Mouse (Mus musculus): Measurements from ENCODE around the gene Ndufb2. TPM values are rescaled to one million over a fixed set of nuclear protein-coding genes. Genes with fewer than 3 reads are reported as not detected.

The Ndufb2 gene
- total and polyA plus RNA-seq, 3 experiments: 80.0 to 144 TPM; not detected in 1

- Histone ChIP-seq H3K9me3 (replicated peaks; ENCODE audit: insufficient read depth, low read length) (no peaks in the 10 kb centered on the region), H3K79me2 (ENCODE audit: control insufficient read depth, insufficient read depth, low read length, poor library complexity) (no peaks in the 10 kb centered on the region), H3K36me3 (ENCODE audit: control insufficient read depth in 1 of 2, insufficient read depth in 2 of 2, low read length in 2 of 2) (no peaks in the 10 kb centered on the region), H3K4me3 (ENCODE audit: control insufficient read depth in 1 of 2, insufficient read depth in 1 of 2, low read depth in 2 of 2, low read length in 2 of 2) (no peak overlapping the region), H3K4me1 (ENCODE audit: control insufficient read depth in 1 of 2, insufficient read depth in 2 of 2, low read length in 2 of 2) (no peaks in the 10 kb centered on the region), H3K27me3 (ENCODE audit: control insufficient read depth in 1 of 2, insufficient read depth in 2 of 2, low read length in 2 of 2) (peaks cover 2 to 3% of the 10 kb centered on the region in 2 experiments), H3K27ac (ENCODE audit: control insufficient read depth, low read depth, low read length) (no peak overlapping the region), H3K9ac (ENCODE audit: control insufficient read depth, low read depth, low read length, poor library complexity, severe bottlenecking) (no peak overlapping the region)
- DNase-seq (ENCODE audit: low read depth, low spot score): no peak
- TF ChIP-seq EP300 (IDR thresholded peaks at IDR 0.05; ENCODE audit: low read depth in 1 of 2, low read length in 2 of 2) (no peak), MAZ (IDR thresholded peaks at IDR 0.05; ENCODE audit: low read depth, low read length) (no peak), CTCF (IDR thresholded peaks at IDR 0.05 in 2 of 3, conservative IDR thresholded peaks at IDR 0.05 in 1 of 3; ENCODE audit: control insufficient read depth in 1 of 3, insufficient read depth in 1 of 3, low read depth in 2 of 3, low read length in 3 of 3, poor library complexity in 1 of 3, severe bottlenecking in 1 of 3) (no peak), MXI1 (IDR thresholded peaks at IDR 0.05; ENCODE audit: low read depth, low read length) (no peak), TBP (IDR thresholded peaks at IDR 0.05; ENCODE audit: low read depth, low read length) (no peak), E2F4 (IDR thresholded peaks at IDR 0.05; ENCODE audit: borderline replicate concordance, low read depth, low read length) (no peak), ZC3H11A (IDR thresholded peaks at IDR 0.05; ENCODE audit: low read depth, low read length) (no peak), BHLHE40 (IDR thresholded peaks at IDR 0.05; ENCODE audit: borderline replicate concordance, low read depth, low read length) (no peak), CHD2 (IDR thresholded peaks at IDR 0.05; ENCODE audit: low read length) (no peak), HCFC1 (IDR thresholded peaks at IDR 0.05; ENCODE audit: low read depth, low read length) (no peak), MAX (IDR thresholded peaks at IDR 0.05; ENCODE audit: low read length) (no peak), GABPA (IDR thresholded peaks at IDR 0.05; ENCODE audit: low read depth, low read length) (no peak), KAT2A (conservative IDR thresholded peaks at IDR 0.05; ENCODE audit: low read depth, low read length) (no peak), MAFK (IDR thresholded peaks at IDR 0.05; ENCODE audit: borderline replicate concordance, low read depth, low read length) (no peak), SIN3A (IDR thresholded peaks at IDR 0.05; ENCODE audit: low read length) (no peak), UBTF (IDR thresholded peaks at IDR 0.05; ENCODE audit: borderline replicate concordance, insufficient read depth, low read depth, low read length) (no peak), MYB (IDR thresholded peaks at IDR 0.05; ENCODE audit: low read depth, low read length) (no peak), ELF1 (IDR thresholded peaks at IDR 0.05; ENCODE audit: low read depth, low read length) (no peak), TCF12 (IDR thresholded peaks at IDR 0.05; ENCODE audit: low read depth, low read length) (no peak)
These were observed 44.3 kb upstream of the Ndufb2 start for GRCm38 (mm10) chr6:39548030-39548429.

- no peak overlapping the region for H3K27ac ChIP-seq (ENCODE audit: control insufficient read depth, low read depth, low read length)
- H3K9ac ChIP-seq (ENCODE audit: control insufficient read depth, low read depth, low read length, poor library complexity, severe bottlenecking): no peak overlapping the region
- H3K4me3 ChIP-seq (ENCODE audit: control insufficient read depth in 1 of 2, insufficient read depth in 1 of 2, low read depth in 2 of 2, low read length in 2 of 2): no peak overlapping the region
- no peak for DNase-seq (ENCODE audit: low read depth, low spot score)
- H3K36me3 ChIP-seq (ENCODE audit: control insufficient read depth in 1 of 2, insufficient read depth in 2 of 2, low read length in 2 of 2): no peaks in the 10 kb centered on the region
- H3K27me3 ChIP-seq (ENCODE audit: control insufficient read depth in 1 of 2, insufficient read depth in 2 of 2, low read length in 2 of 2): peaks cover 2 to 5% of the 10 kb centered on the region in 2 experiments
- H3K79me2 ChIP-seq (ENCODE audit: control insufficient read depth, insufficient read depth, low read length, poor library complexity): no peaks in the 10 kb centered on the region
- TF ChIP-seq CHD1 (IDR thresholded peaks at IDR 0.05; ENCODE audit: low read depth, low read length): no peak
- TF ChIP-seq ZMIZ1 (IDR thresholded peaks at IDR 0.05; ENCODE audit: low read depth, low read length): no peak
- no peak for TF ChIP-seq TAL1 (IDR thresholded peaks at IDR 0.05; ENCODE audit: low read length)
- no peak for TF ChIP-seq MEF2A (IDR thresholded peaks at IDR 0.05; ENCODE audit: extremely low read depth, insufficient replicate concordance, low read depth, low read length, poor library complexity, severe bottlenecking)
- TF ChIP-seq RAD21 (IDR thresholded peaks at IDR 0.05; ENCODE audit: low read depth, low read length): no peak
- no peak for TF ChIP-seq NELFE (IDR thresholded peaks at IDR 0.05; ENCODE audit: low read depth, low read length)
- TF ChIP-seq HCFC1 (IDR thresholded peaks at IDR 0.05; ENCODE audit: low read depth, low read length): no peak
- H3K9me3 ChIP-seq (replicated peaks; ENCODE audit: insufficient read depth, low read length): no peaks in the 10 kb centered on the region
- H3K4me1 ChIP-seq (ENCODE audit: control insufficient read depth in 1 of 2, insufficient read depth in 2 of 2, low read length in 2 of 2): no peaks in the 10 kb centered on the region
These were observed 40.3 kb upstream of the Ndufb2 start for GRCm38 (mm10) chr6:39551981-39552636.
